Mouse (Mus musculus) hindbrain, embryonic 14.5 days (tissue): ENCODE measurements around the gene Spop. TPM values are rescaled to one million over a fixed set of nuclear protein-coding genes. Genes with fewer than 3 reads are reported as not detected.

ENCODE experiments used
- ATAC-seq: fragments of 200-750 bp; cut with Nextera tagmentation; 2 replicates; pipeline ENCODE4 v1.8.0; 2017; ENCODE audit warnings: moderate number of reproducible peaks, mild to moderate bottlenecking, moderate TSS enrichment, moderate library complexity; ENCODE audit not compliant: low FRiP score
- DNase-seq: peaks from one replicate; pipeline ENCODE4 v3.0.0-alpha.2; 2015; ENCODE audit warnings: low spot score
- H3K27ac ChIP-seq: fragments of 300-500 bp; sonication (generic); 2 replicates; pipeline ENCODE4 v1.5.1; 2014; ENCODE audit warnings: mild to moderate bottlenecking, moderate library complexity
- H3K27me3 ChIP-seq: fragments of 300-500 bp; sonication (generic); 2 replicates; pipeline ENCODE4 v1.6.1; 2014; ENCODE audit warnings: mild to moderate bottlenecking, low read length, mixed read lengths; ENCODE audit not compliant: control insufficient read depth, insufficient read depth
- H3K36me3 ChIP-seq: fragments of 300-500 bp; sonication (generic); replicated peaks from 2 replicates; pipeline ENCODE4 v1.6.1; 2014; ENCODE audit not compliant: control insufficient read depth, insufficient read depth
- H3K4me1 ChIP-seq: fragments of 300-500 bp; sonication (generic); replicated peaks from 2 replicates; pipeline ENCODE4 v1.6.1; 2014; ENCODE audit warnings: antibody characterized with exemption, low read length, mixed read lengths; ENCODE audit not compliant: control insufficient read depth, insufficient read depth
- H3K4me2 ChIP-seq: fragments of 300-500 bp; sonication (generic); replicated peaks from 2 replicates; pipeline ENCODE4 v1.6.1; 2014; ENCODE audit warnings: mild to moderate bottlenecking, moderate library complexity
- H3K4me3 ChIP-seq: fragments of 300-500 bp; sonication (generic); replicated peaks from 2 replicates; pipeline ENCODE4 v1.5.1; 2014; ENCODE audit warnings: mild to moderate bottlenecking, low read length
- H3K9ac ChIP-seq: fragments of 300-500 bp; sonication (generic); 2 replicates; pipeline ENCODE4 v1.6.1; 2014
- H3K9me3 ChIP-seq: fragments of 300-500 bp; sonication (generic); 2 replicates; pipeline ENCODE4 v1.6.1; 2016; ENCODE audit warnings: low read length; ENCODE audit not compliant: control insufficient read depth
- WGBS: fragments of 180-500 bp; shearing (Covaris S2); extraction: QIAGEN DNeasy Blood & Tissue Kit; methylation state at CpG from one replicate; pipeline ENCODE4 v1.1.7; 2014; 5-methylcytosine and 5-hydroxymethylcytosine counted together
- polyA plus RNA-seq: library from polyadenylated mRNA; unstranded; fragments of >200 nt; fragmentation: Nextera tagmentation; extraction: Ambion mirVana; gene quantifications from 2 replicates; pipeline ENCODE4 v1.2.1, GENCODE M21; 2014

Gene Spop
- polyA plus RNA-seq, 1 experiment from 2014 or later = 160 TPM

- Histone ChIP-seq H3K36me3 (peaks cover 14% of the 10 kb centered on the region), H3K4me3 (no peak overlapping the region), H3K9ac (no peak overlapping the region), H3K4me2 (no peak overlapping the region), H3K27ac (no peak overlapping the region), H3K9me3 (no peaks in the 10 kb centered on the region), H3K27me3 (0 out of 2 replicates have a peak, but pooled peaks cover 3% of the 10 kb centered on the region), H3K4me1 (no peaks in the 10 kb centered on the region; the same call in 1 of the 2 replicates)
- no peak for DNase-seq
- WGBS = 41% methylated on average over 1 of the region's 1 CpGs
- no peak for ATAC-seq
Measured at GRCm38 (mm10) chr11:95396548-95396947, 17.3 kb upstream of the Spop start.

DNA sequence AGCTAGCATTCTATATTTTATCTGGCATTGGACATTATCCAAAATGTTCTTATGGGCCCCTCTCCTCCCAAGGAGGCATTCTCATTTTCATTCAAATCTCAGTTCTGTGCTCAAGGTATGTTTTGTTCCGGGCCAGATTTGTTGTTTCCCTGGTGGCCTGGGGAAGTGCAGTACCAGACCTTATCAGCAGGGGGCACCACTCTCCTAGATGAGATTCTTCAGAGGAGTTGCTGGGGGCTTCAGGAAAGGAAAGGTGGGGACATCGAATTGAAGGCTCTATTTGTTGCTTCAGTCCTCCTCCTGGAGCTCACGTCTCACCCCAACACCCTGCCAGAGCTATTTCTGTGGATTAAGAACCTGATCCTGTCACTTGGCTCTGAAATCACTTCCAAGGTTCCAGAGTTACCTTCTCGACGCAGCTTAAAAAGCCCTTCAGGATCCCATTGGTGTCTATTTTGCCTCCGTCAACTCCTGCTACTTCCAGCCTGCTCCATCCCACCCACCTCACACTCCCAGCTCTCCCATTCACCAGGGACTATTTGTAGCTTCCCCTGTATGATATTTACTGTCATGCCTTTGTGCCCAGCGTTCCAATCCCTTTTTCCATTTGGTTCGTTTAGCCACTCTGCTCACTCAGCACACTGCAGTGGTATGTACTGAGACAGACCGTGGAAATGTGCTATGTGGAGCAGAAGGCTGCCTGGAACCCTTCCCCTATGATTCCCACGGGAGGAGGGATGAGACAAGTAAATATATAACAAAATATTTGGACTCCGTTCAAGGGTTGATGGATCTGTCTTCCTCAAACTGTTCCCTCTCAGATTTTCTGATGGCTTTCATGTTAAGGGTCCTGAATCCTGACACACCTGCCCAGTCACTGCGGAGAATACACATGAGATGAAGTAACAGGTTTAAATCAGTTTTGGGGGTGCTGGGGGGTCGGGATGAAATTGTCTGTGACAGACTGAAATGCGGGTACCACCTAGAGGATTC, 15.7 kb upstream of the Spop start:
- Histone ChIP-seq H3K4me1 (no peaks in the 10 kb centered on the region; the same call in 1 of the 2 replicates), H3K27ac (no peak overlapping the region), H3K4me3 (no peak overlapping the region), H3K9me3 (no peaks in the 10 kb centered on the region), H3K9ac (0 out of 2 replicates have a peak overlapping the region, but pooled peaks have one; percentile 6), H3K27me3 (0 out of 2 replicates have a peak, but pooled peaks cover 3% of the 10 kb centered on the region), H3K36me3 (peaks cover 1% of the 10 kb centered on the region; the same call in 1 of the 2 replicates), H3K4me2 (no peak overlapping the region)
- WGBS = 60% methylated on average over 14 of the region's 14 CpGs
- ATAC-seq (no peak), DNase-seq (peak; percentile 86)

DNA sequence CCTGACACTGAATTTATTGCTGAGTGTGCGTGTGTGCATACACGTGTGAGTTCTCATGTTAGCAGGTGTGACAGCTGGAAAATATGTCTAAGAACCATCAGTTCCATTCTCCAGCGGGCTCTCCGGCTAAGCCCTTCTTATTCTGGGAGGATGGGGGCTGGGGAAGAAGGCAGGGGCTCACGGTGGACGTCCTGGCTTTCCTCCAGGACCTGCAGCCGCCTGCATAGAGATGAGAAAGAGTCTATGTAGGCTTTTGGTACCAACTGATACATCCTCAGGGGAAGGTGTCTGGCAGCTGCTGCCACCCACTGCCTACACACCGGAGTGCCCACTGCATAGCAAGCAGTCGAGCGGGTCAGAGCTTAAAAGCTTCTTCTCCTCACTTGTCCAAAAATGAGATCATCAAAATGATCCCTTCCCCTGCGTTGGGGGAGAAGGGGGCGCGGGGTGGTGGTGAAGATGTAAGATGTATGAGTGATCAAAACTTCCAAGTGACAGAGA, 14.3 kb upstream of the Spop start:
- H3K36me3 ChIP-seq = no peaks in the 10 kb centered on the region
- H3K4me3 ChIP-seq = no peak overlapping the region
- DNase-seq = no peak
- 0 out of 2 replicates have a peak overlapping the region, but pooled peaks have one; percentile 20 for H3K9ac ChIP-seq
- 65% methylated on average over 13 of the region's 13 CpGs for WGBS
- no peak overlapping the region for H3K27ac ChIP-seq
- H3K4me2 ChIP-seq = no peak overlapping the region
- no peaks in the 10 kb centered on the region; the same call in 1 of the 2 replicates for H3K4me1 ChIP-seq
- H3K9me3 ChIP-seq = no peaks in the 10 kb centered on the region
- 0 out of 2 replicates have a peak, but pooled peaks cover 3% of the 10 kb centered on the region for H3K27me3 ChIP-seq
- no peak for ATAC-seq

GRCm38 (mm10) chr11:95401568-95401967, 12.3 kb upstream of the Spop start:
- no peak for DNase-seq

DNA sequence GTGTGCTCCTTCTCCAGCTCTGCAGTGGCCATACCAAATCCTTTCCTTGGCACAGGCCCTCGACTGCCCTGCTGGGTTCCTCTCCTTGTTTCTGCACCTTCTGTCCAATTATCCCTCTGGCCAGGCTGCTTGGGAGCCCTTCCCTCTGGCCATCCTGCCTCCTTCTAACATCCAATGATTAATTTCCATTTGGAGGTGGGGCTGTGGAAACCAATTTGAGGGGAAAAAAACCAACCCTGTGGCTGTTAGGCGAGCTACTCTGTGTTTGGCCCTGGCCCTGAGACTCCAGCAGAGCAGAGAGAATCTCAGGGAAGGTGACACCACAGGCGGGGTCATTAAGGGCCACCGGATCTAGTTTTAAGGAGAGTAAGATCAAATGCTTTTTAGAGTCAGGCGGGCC, 11.7 kb upstream of the Spop start:
- DNase-seq (no peak), ATAC-seq (no peak)
- 18% methylated on average over 5 of the region's 5 CpGs for WGBS
- no peaks in the 10 kb centered on the region for H3K36me3 ChIP-seq
- no peak overlapping the region for H3K27ac ChIP-seq
- no peaks in the 10 kb centered on the region for H3K9me3 ChIP-seq
- H3K4me2 ChIP-seq = no peak overlapping the region
- H3K9ac ChIP-seq = no peak overlapping the region
- no peak overlapping the region for H3K4me3 ChIP-seq
- H3K4me1 ChIP-seq = no peaks in the 10 kb centered on the region; the same call in 1 of the 2 replicates
- H3K27me3 ChIP-seq = 0 out of 2 replicates have a peak, but pooled peaks cover 3% of the 10 kb centered on the region

More at GRCm38 (mm10) chr11:95401568-95401967, 12.3 kb upstream of the Spop start:
- ATAC-seq = no peak
- no peak overlapping the region for H3K27ac ChIP-seq
- H3K36me3 ChIP-seq = no peaks in the 10 kb centered on the region
- 90% methylated on average over 5 of the region's 5 CpGs for WGBS
- no peaks in the 10 kb centered on the region for H3K9me3 ChIP-seq
- H3K4me1 ChIP-seq = no peaks in the 10 kb centered on the region; the same call in 1 of the 2 replicates
- H3K4me2 ChIP-seq = no peak overlapping the region
- no peak overlapping the region for H3K4me3 ChIP-seq
- H3K9ac ChIP-seq = no peak overlapping the region
- 0 out of 2 replicates have a peak, but pooled peaks cover 3% of the 10 kb centered on the region for H3K27me3 ChIP-seq

DNA sequence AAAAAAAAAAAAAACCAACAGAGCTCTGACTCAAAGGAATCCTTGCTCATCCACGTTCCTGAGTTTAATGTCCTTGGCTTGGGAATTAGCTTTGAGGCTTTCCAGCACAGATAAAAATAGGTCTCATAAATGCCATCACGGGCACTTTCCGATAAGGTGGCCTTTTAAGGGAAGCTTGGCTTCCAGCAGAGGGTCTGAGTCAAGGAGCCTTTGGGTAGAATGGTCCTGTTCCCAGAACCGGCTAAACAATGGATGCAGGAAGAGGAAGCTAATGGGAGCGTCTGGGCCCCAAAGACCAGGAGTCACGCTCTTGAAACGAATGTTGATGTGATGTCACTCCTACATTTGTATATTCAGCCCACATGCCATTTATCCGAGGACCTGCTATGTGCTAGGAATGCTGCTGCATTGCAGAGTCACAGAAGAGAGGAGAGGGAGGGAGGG, 11.2 kb upstream of the Spop start:
- DNase-seq = no peak
- WGBS = 23% methylated on average over 8 of the region's 8 CpGs
- no peaks in the 10 kb centered on the region for H3K36me3 ChIP-seq
- no peak overlapping the region for H3K27ac ChIP-seq
- ATAC-seq = no peak
- no peaks in the 10 kb centered on the region; the same call in 1 of the 2 replicates for H3K4me1 ChIP-seq
- no peak overlapping the region for H3K4me3 ChIP-seq
- no peaks in the 10 kb centered on the region for H3K9me3 ChIP-seq
- H3K27me3 ChIP-seq = 0 out of 2 replicates have a peak, but pooled peaks cover 3% of the 10 kb centered on the region
- no peak overlapping the region for H3K4me2 ChIP-seq
- no peak overlapping the region for H3K9ac ChIP-seq

GRCm38 (mm10) chr11:95403382-95404340, 10.2 kb upstream of the Spop start:
- no peak overlapping the region for H3K9ac ChIP-seq
- H3K36me3 ChIP-seq = no peaks in the 10 kb centered on the region
- no peak overlapping the region for H3K4me3 ChIP-seq
- 0 out of 2 replicates have a peak, but pooled peaks cover 3% of the 10 kb centered on the region for H3K27me3 ChIP-seq
- H3K9me3 ChIP-seq = no peaks in the 10 kb centered on the region
- H3K27ac ChIP-seq = no peak overlapping the region
- 63% methylated on average over 16 of the region's 16 CpGs for WGBS
- DNase-seq (no peak), ATAC-seq (no peak)
- H3K4me1 ChIP-seq = no peaks in the 10 kb centered on the region; the same call in 1 of the 2 replicates
- no peak overlapping the region for H3K4me2 ChIP-seq

DNA sequence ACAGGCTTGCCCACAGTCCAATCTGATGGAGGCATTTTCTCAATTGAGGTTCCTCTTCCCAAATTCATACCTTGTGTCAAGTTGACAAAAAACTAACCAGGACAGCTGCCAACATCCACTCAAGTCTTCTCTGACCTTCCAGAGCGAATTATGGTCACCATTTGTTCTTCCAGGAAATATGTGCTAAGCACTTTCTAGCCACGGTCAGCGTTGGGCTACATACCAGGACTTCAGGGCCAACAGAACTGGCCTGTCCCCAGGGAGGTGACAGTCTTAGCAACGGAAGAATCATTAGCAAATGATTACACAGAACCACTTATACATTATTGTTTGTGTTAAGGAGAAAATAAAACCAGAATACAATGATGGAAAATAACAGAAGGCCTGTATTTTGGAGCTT, 8.1 kb upstream of the Spop start:
- Histone ChIP-seq H3K9me3 (no peaks in the 10 kb centered on the region), H3K27me3 (no peaks in the 10 kb centered on the region), H3K9ac (no peak overlapping the region), H3K4me2 (no peak overlapping the region), H3K4me3 (no peak overlapping the region), H3K4me1 (no peaks in the 10 kb centered on the region), H3K27ac (no peak overlapping the region), H3K36me3 (no peaks in the 10 kb centered on the region)
- 83% methylated on average over 4 of the region's 4 CpGs for WGBS
- ATAC-seq (no peak), DNase-seq (no peak)
